Mouse (Mus musculus) kidney, postnatal 0 days (tissue): ENCODE measurements around the gene Dolk. TPM values are rescaled to one million over a fixed set of nuclear protein-coding genes. Genes with fewer than 3 reads are reported as not detected.

Source experiments
- ATAC-seq: fragments of 200-750 bp; cut with Nextera tagmentation; replicated peaks from 2 replicates; pipeline ENCODE4 v1.8.0; 2017; ENCODE audit warnings: low read depth, moderate number of reproducible peaks, moderate TSS enrichment, moderate library complexity; ENCODE audit not compliant: low FRiP score
- DNase-seq: peaks from one replicate; pipeline ENCODE4 v3.0.0-alpha.2; 2016; ENCODE audit warnings: low spot score
- H3K27ac ChIP-seq: fragments of 300-500 bp; sonication (generic); 2 replicates; pipeline ENCODE4 v1.5.1; 2014; ENCODE audit warnings: mild to moderate bottlenecking
- H3K27me3 ChIP-seq: fragments of 300-500 bp; sonication (generic); 2 replicates; pipeline ENCODE4 v1.6.1; 2014; ENCODE audit warnings: low read length, mixed read lengths; ENCODE audit not compliant: insufficient read depth
- H3K36me3 ChIP-seq: fragments of 300-500 bp; sonication (generic); 2 replicates; pipeline ENCODE4 v1.6.1; 2014; ENCODE audit warnings: low read length, mixed read lengths; ENCODE audit not compliant: insufficient read depth
- H3K4me1 ChIP-seq: fragments of 300-500 bp; sonication (generic); replicated peaks from 2 replicates; pipeline ENCODE4 v1.6.1; 2014; ENCODE audit warnings: antibody characterized with exemption, low read length, mixed read lengths; ENCODE audit not compliant: insufficient read depth
- H3K4me2 ChIP-seq: fragments of 300-500 bp; sonication (generic); 2 replicates; pipeline ENCODE4 v1.6.1; 2014; ENCODE audit warnings: mild to moderate bottlenecking, low read length, moderate library complexity, mixed read lengths
- H3K4me3 ChIP-seq: fragments of 300-500 bp; sonication (generic); replicated peaks from 2 replicates; pipeline ENCODE4 v1.5.1; 2014; ENCODE audit warnings: low read depth, low read length
- H3K9ac ChIP-seq: fragments of 300-500 bp; sonication (generic); 2 replicates; pipeline ENCODE4 v1.6.1; 2014; ENCODE audit warnings: low read depth, low read length
- H3K9me3 ChIP-seq: fragments of 300-500 bp; sonication (generic); replicated peaks from 2 replicates; pipeline ENCODE4 v1.6.1; 2016; ENCODE audit warnings: low read length, inconsistent platforms, mixed read lengths
- CTCF ChIP-seq: IDR thresholded peaks from 2 replicates; pipeline ENCODE4 v1.5.1; 2016; ENCODE audit warnings: antibody characterized with exemption, low read depth, mild to moderate bottlenecking, moderate library complexity
- WGBS: fragments of 180-500 bp; shearing (Covaris S2); extraction: QIAGEN DNeasy Blood & Tissue Kit; methylation state at CpG from one replicate; pipeline ENCODE4 v1.1.7; 2014; 5-methylcytosine and 5-hydroxymethylcytosine counted together
- polyA plus RNA-seq: library from polyadenylated mRNA; unstranded; fragments of >200 nt; fragmentation: Nextera tagmentation; extraction: Ambion mirVana; gene quantifications from 2 replicates; pipeline ENCODE4 v1.2.1, GENCODE M21; 2015

Dolk gene
- 33.8 and 36.3 TPM in 2 replicates for polyA plus RNA-seq

GRCm38 (mm10) chr2:30286192-30287026 is at the start of gene Dolk, which contains the start of gene Nup188:
Gene Dolk, minus strand, starts transcription at chr2:30286334.
Gene Nup188, plus strand, starts transcription at chr2:30286397.
- DNase-seq (peak; percentile 97), ATAC-seq (peak; percentile 92)
- Histone ChIP-seq H3K27ac (peak within 1 kb of the TSS; percentile 63; the same call in 1 of the 2 replicates), H3K4me3 (peak within 1 kb of the TSS; percentile 96), H3K27me3 (no peaks in the 10 kb centered on the region), H3K36me3 (no peaks in the 10 kb centered on the region), H3K9me3 (no peaks in the 10 kb centered on the region), H3K4me2 (peak within 1 kb of the TSS; percentile 93), H3K9ac (peak within 1 kb of the TSS; percentile 87), H3K4me1 (peaks cover 19% of the 10 kb centered on the region)
- WGBS: under 1% methylated on average over 64 of the region's 68 CpGs
- no peak for TF ChIP-seq CTCF

DNA sequence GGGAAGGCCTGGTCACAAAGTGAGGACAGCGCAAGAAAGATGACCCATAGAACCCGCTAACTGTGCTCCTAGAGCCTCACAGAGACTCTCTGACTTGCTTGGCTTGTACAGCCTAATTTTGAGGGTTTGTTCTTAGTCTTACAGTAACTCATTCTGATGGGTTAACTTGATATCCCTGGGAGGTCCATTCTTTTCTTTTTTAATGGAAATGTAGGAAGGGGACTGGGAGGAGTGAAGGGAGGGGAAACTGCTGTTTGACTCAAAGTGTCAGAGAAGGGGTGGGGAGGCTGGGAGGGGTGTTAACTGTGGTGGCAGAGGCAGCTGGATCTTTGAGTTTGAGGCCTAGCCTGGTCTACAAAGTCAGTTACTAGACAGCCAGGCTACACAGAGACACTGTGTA is 49.2 kb upstream of the Dolk start:
- Histone ChIP-seq H3K4me1 (no peaks in the 10 kb centered on the region), H3K36me3 (peaks cover 69% of the 10 kb centered on the region), H3K4me2 (no peak overlapping the region), H3K27ac (no peak overlapping the region), H3K4me3 (no peak overlapping the region), H3K9me3 (no peaks in the 10 kb centered on the region), H3K27me3 (no peaks in the 10 kb centered on the region), H3K9ac (no peak overlapping the region)
- WGBS: 88% methylated on average over 2 of the region's 2 CpGs
- DNase-seq (no peak), ATAC-seq (no peak)
- no peak for TF ChIP-seq CTCF

DNA sequence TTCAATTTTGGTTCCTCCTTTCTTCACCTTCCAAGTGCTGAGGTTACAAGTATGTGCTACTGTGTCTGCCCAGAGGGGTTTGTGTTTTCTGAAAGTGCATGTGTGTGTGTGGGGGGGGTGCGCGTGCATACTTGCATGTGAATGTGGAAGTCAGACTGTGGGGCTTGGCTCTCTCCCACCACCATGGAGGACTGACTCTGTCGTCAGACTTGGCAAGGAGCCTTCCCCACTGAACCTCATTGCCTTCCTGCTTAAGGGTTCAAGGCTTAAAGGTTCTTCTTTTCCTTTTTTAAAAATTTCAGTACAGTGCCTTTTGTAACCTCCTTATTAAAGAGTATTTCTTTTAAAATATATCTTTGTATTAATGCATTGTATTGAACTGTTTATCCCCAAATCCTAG is 42.7 kb upstream of the Dolk start:
- ATAC-seq (no peak), DNase-seq (no peak)
- no peaks in the 10 kb centered on the region for H3K4me1 ChIP-seq
- no peaks in the 10 kb centered on the region for H3K9me3 ChIP-seq
- no peaks in the 10 kb centered on the region for H3K27me3 ChIP-seq
- no peak overlapping the region for H3K27ac ChIP-seq
- no peak overlapping the region for H3K4me3 ChIP-seq
- TF ChIP-seq CTCF: no peak
- H3K36me3 ChIP-seq: peaks cover 74% of the 10 kb centered on the region
- no peak overlapping the region for H3K9ac ChIP-seq
- WGBS: 85% methylated on average over 3 of the region's 3 CpGs
- no peak overlapping the region for H3K4me2 ChIP-seq

DNA sequence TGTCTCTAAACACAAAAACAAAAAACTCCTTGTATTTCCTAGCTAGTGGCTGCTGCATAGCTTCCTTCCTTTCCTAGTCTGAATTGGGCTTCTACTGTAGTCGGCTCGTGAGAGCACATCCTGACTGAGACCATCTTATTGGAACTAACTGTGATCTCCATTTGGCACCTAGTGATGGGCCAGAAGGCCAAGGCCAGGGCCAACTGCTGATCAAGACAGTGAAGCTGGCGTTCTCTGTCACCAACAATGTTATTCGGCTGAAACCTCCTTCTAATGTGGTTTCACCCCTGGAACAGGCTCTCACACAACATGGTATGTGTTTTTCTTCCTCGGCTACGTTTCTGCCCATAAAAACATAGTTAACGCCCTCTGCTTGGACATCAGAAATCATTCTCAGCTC is 41.1 kb upstream of the Dolk start:
- H3K36me3 ChIP-seq: peaks cover 74% of the 10 kb centered on the region
- no peak for ATAC-seq
- 89% methylated on average over 7 of the region's 7 CpGs for WGBS
- no peak overlapping the region for H3K4me3 ChIP-seq
- H3K27ac ChIP-seq: no peak overlapping the region
- H3K4me2 ChIP-seq: no peak overlapping the region
- DNase-seq: no peak
- no peaks in the 10 kb centered on the region for H3K9me3 ChIP-seq
- no peak for TF ChIP-seq CTCF
- no peaks in the 10 kb centered on the region for H3K27me3 ChIP-seq
- H3K9ac ChIP-seq: no peak overlapping the region
- no peaks in the 10 kb centered on the region for H3K4me1 ChIP-seq

DNA sequence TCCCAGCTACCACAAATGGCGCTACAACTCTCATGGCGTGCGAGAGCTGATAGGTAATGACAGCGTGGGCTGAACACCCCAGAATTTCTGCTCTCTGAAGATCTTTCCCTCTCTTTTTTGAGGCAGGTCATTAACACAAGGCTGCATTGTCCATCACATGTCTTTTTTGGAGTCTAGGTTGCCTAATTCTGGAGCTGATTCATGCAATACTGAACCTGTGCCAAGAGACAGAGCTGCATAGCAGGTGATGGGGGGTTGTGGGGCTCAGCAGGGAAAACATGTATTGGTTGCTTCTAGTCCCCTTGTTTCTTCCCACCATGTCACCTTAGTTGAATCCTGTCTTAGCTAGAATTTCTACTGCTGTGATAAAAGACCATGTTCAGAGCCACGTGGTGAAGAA is 39.2 kb upstream of the Dolk start:
- Histone ChIP-seq H3K4me2 (no peak overlapping the region), H3K9ac (no peak overlapping the region), H3K9me3 (no peaks in the 10 kb centered on the region), H3K4me1 (no peaks in the 10 kb centered on the region), H3K27me3 (no peaks in the 10 kb centered on the region), H3K27ac (no peak overlapping the region), H3K36me3 (peaks cover 75% of the 10 kb centered on the region), H3K4me3 (no peak overlapping the region)
- ATAC-seq (no peak), DNase-seq (no peak)
- TF ChIP-seq CTCF: no peak
- 94% methylated on average over 5 of the region's 5 CpGs for WGBS

GRCm38 (mm10) chr2:30323111-30323510 is 37.0 kb upstream of the Dolk start:
- TF ChIP-seq CTCF: no peak
- Histone ChIP-seq H3K4me1 (no peaks in the 10 kb centered on the region), H3K9me3 (no peaks in the 10 kb centered on the region), H3K36me3 (peaks cover 62% of the 10 kb centered on the region), H3K27ac (no peak overlapping the region), H3K4me3 (no peak overlapping the region), H3K27me3 (no peaks in the 10 kb centered on the region), H3K4me2 (no peak overlapping the region), H3K9ac (no peak overlapping the region)
- ATAC-seq (no peak), DNase-seq (no peak)
- WGBS: 93% methylated on average over 7 of the region's 7 CpGs
